Mouse (Mus musculus): ENCODE results near the gene Duox1. TPM values are rescaled to one million over a fixed set of nuclear protein-coding genes. Genes with fewer than 3 reads are reported as not detected.

Duox1 gene
- polyA plus RNA-seq, 1 experiment: not detected

- Histone ChIP-seq H3K27ac (ENCODE audit: control insufficient read depth, insufficient read depth, low read depth, low read length, poor library complexity) (no peak within 1 kb of the TSS), H3K4me3 (replicated peaks; ENCODE audit: control insufficient read depth, low read depth, low read length) (peak within 1 kb of the TSS; percentile 75), H3K4me1 (ENCODE audit: control insufficient read depth, insufficient read depth, low read length) (peaks cover 2% of the 10 kb centered on the region; the same call in 1 of the 2 replicates)
- TF ChIP-seq CTCF (IDR thresholded peaks at IDR 0.05; ENCODE audit: control insufficient read depth, insufficient read depth, low read length) (no peak), POLR2A (IDR thresholded peaks at IDR 0.05; ENCODE audit: borderline replicate concordance, control insufficient read depth, low read depth, low read length) (peak; percentile 67; the same call in 1 of the 2 replicates)
- under 1% methylated on average over 52 of the region's 54 CpGs for WGBS
These were observed 53.7 kb downstream of the Duox1 start, which contains the start of gene Shf for GRCm38 (mm10) chr2:122368995-122369739. Shf (minus strand) TSS chr2:122369162.

- H3K4me1 ChIP-seq (ENCODE audit: control insufficient read depth, insufficient read depth, low read length): peaks cover 2% of the 10 kb centered on the region; the same call in 1 of the 2 replicates
- H3K4me3 ChIP-seq (replicated peaks; ENCODE audit: control insufficient read depth, low read depth, low read length): no peak overlapping the region
- WGBS: 61% methylated on average over 10 of the region's 10 CpGs
- H3K27ac ChIP-seq (ENCODE audit: control insufficient read depth, insufficient read depth, low read depth, low read length, poor library complexity): no peak overlapping the region
- no peak for TF ChIP-seq POLR2A (IDR thresholded peaks at IDR 0.05; ENCODE audit: borderline replicate concordance, control insufficient read depth, low read depth, low read length)
- TF ChIP-seq CTCF (IDR thresholded peaks at IDR 0.05; ENCODE audit: control insufficient read depth, insufficient read depth, low read length): no peak
These were observed 54.8 kb downstream of the Duox1 start for GRCm38 (mm10) chr2:122370101-122370750.

GRCm38 (mm10) chr2:122372067-122372466 lies 56.6 kb downstream of the Duox1 start:
- Histone ChIP-seq H3K4me3 (replicated peaks; ENCODE audit: control insufficient read depth, low read depth, low read length) (no peak overlapping the region), H3K4me1 (ENCODE audit: control insufficient read depth, insufficient read depth, low read length) (peaks cover 2% of the 10 kb centered on the region; the same call in 1 of the 2 replicates), H3K27ac (ENCODE audit: control insufficient read depth, insufficient read depth, low read depth, low read length, poor library complexity) (no peak overlapping the region)
- TF ChIP-seq POLR2A (IDR thresholded peaks at IDR 0.05; ENCODE audit: borderline replicate concordance, control insufficient read depth, low read depth, low read length) (no peak), CTCF (IDR thresholded peaks at IDR 0.05; ENCODE audit: control insufficient read depth, insufficient read depth, low read length) (no peak)
- WGBS: 80% methylated on average over 3 of the region's 3 CpGs

GRCm38 (mm10) chr2:122372541-122372940 lies 57.1 kb downstream of the Duox1 start:
- H3K4me3 ChIP-seq (replicated peaks; ENCODE audit: control insufficient read depth, low read depth, low read length): no peak overlapping the region
- TF ChIP-seq POLR2A (IDR thresholded peaks at IDR 0.05; ENCODE audit: borderline replicate concordance, control insufficient read depth, low read depth, low read length): no peak
- no peak for TF ChIP-seq CTCF (IDR thresholded peaks at IDR 0.05; ENCODE audit: control insufficient read depth, insufficient read depth, low read length)
- peaks cover 2% of the 10 kb centered on the region; the same call in 1 of the 2 replicates for H3K4me1 ChIP-seq (ENCODE audit: control insufficient read depth, insufficient read depth, low read length)
- H3K27ac ChIP-seq (ENCODE audit: control insufficient read depth, insufficient read depth, low read depth, low read length, poor library complexity): no peak overlapping the region
- 80% methylated on average over 1 of the region's 1 CpGs for WGBS

- H3K27ac ChIP-seq (ENCODE audit: control insufficient read depth, insufficient read depth, low read depth, low read length, poor library complexity): no peak overlapping the region
- peaks cover 2% of the 10 kb centered on the region; the same call in 1 of the 2 replicates for H3K4me1 ChIP-seq (ENCODE audit: control insufficient read depth, insufficient read depth, low read length)
- H3K4me3 ChIP-seq (replicated peaks; ENCODE audit: control insufficient read depth, low read depth, low read length): no peak overlapping the region
- WGBS: 73% methylated on average over 5 of the region's 5 CpGs
- no peak for TF ChIP-seq CTCF (IDR thresholded peaks at IDR 0.05; ENCODE audit: control insufficient read depth, insufficient read depth, low read length)
These were observed 58.5 kb downstream of the Duox1 start for GRCm38 (mm10) chr2:122374012-122374411.

GRCm38 (mm10) chr2:122374666-122375331 lies 59.3 kb downstream of the Duox1 start:
- Histone ChIP-seq H3K4me1 (ENCODE audit: control insufficient read depth, insufficient read depth, low read length) (no peaks in the 10 kb centered on the region; the same call in 1 of the 2 replicates), H3K27ac (ENCODE audit: control insufficient read depth, insufficient read depth, low read depth, low read length, poor library complexity) (no peak overlapping the region), H3K4me3 (replicated peaks; ENCODE audit: control insufficient read depth, low read depth, low read length) (peak overlapping the region; percentile 38)
- TF ChIP-seq CTCF (IDR thresholded peaks at IDR 0.05; ENCODE audit: control insufficient read depth, insufficient read depth, low read length) (no peak), POLR2A (IDR thresholded peaks at IDR 0.05; ENCODE audit: borderline replicate concordance, control insufficient read depth, low read depth, low read length) (no peak)
- WGBS: 24% methylated on average over 23 of the region's 23 CpGs

- WGBS: under 1% methylated on average over 32 of the region's 32 CpGs
- H3K4me3 ChIP-seq (replicated peaks; ENCODE audit: control insufficient read depth, low read depth, low read length): peak overlapping the region; percentile 71
- peak overlapping the region; percentile 63 for H3K27ac ChIP-seq (ENCODE audit: control insufficient read depth, insufficient read depth, low read depth, low read length, poor library complexity)
- TF ChIP-seq POLR2A (IDR thresholded peaks at IDR 0.05; ENCODE audit: borderline replicate concordance, control insufficient read depth, low read depth, low read length) (peak; percentile 45; the same call in 1 of the 2 replicates), CTCF (IDR thresholded peaks at IDR 0.05; ENCODE audit: control insufficient read depth, insufficient read depth, low read length) (no peak)
- H3K4me1 ChIP-seq (ENCODE audit: control insufficient read depth, insufficient read depth, low read length): no peaks in the 10 kb centered on the region; the same call in 1 of the 2 replicates
These were observed 60.0 kb downstream of the Duox1 start for GRCm38 (mm10) chr2:122375391-122375991.

Data from bone marrow, adult 2 months (tissue).